Mouse (Mus musculus): ENCODE results near the gene Rnaset2b. TPM values are rescaled to one million over a fixed set of nuclear protein-coding genes. Genes with fewer than 3 reads are reported as not detected.
"Not testable (repeated sequence)": the region's sequence is repeated elsewhere in the genome, so short reads cannot be mapped to it uniquely, and the experiment has no call there.

Gene Rnaset2b
- total RNA-seq, 2 experiments from 2014 or later: 84.8 to 85.8 TPM

- not testable (repeated sequence) for DNase-seq
Measured at GRCm38 (mm10) chr17:6980144-6980543, 9.7 kb downstream of the Rnaset2b start.

- not testable (repeated sequence) for DNase-seq
Measured at GRCm38 (mm10) chr17:6986118-6986517, 15.7 kb downstream of the Rnaset2b start.

DNA sequence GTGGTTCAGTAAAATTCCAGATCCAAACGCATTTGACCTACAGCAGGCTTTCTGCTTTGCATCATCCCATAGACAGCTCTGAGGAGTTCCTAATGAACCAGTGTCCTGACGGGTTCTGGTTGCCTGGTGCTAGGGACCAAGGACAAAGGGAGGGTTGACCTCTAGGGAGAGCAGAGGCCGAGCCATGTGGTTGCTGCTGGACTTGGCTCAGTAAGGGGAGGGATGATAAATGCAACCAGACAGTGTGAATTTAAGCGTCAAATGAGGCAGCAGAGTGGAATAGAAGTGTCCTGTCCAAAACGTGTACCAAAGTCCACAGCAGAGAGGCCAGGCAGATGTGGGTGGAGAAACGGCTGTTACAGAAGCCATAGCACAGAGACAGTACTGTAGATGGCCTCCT is 25.1 kb downstream of the Rnaset2b start:
- not testable (repeated sequence) for DNase-seq

DNA sequence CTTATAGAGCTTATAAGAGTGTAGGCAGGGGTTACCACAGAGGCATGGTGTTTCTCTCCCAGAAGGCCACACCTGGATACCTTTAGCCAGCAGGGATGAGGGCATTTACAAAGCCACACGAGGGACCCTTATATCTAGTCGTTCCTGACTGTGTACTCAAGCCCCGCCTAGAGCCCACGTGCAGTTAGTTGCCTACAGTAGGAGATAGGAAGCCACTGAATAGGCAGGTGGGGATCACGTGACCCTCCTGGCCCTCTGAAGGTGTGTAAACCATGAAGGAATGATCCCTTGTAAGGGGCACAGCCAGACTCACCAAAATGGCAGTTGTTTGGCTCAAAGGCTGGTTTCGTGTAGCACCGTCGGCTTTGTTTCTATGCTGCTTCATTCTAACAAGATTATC is 26.4 kb downstream of the Rnaset2b start:
- DNase-seq: not testable (repeated sequence)

DNA sequence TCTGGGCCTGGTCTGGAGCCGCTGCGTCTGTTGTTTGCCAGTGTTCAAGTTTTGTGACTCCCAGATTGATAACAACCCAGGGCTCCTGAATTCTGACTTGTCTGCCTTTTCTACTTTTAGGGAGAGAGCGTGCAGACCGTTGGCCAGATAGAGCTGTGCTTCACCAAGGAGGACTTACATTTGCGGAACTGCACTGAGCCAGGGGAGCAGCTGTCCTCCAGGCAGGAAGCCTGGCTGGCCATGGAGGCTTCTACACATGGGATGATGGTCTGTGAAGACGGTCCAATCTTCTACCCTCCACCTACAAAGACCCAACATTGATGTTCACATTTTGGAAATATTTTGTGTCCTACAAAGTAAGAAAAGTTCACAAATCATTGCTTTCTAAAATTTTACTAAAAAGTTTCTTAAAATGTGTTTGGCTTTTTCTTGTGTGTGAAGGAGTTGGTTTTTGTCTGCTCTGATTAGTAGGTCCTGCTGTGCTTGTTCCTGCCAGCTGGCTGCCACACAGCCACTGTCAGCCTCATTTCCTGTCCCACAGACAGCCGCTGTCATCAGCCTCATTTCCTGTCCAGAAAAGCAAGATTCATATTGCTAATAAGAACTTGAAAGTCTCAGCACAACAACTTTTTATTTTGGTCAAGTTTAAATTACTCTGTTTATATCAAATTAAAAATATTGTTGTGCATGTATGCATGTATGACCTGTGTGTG is 27.5 kb downstream of the Rnaset2b start:
- DNase-seq: not testable (repeated sequence)

DNA sequence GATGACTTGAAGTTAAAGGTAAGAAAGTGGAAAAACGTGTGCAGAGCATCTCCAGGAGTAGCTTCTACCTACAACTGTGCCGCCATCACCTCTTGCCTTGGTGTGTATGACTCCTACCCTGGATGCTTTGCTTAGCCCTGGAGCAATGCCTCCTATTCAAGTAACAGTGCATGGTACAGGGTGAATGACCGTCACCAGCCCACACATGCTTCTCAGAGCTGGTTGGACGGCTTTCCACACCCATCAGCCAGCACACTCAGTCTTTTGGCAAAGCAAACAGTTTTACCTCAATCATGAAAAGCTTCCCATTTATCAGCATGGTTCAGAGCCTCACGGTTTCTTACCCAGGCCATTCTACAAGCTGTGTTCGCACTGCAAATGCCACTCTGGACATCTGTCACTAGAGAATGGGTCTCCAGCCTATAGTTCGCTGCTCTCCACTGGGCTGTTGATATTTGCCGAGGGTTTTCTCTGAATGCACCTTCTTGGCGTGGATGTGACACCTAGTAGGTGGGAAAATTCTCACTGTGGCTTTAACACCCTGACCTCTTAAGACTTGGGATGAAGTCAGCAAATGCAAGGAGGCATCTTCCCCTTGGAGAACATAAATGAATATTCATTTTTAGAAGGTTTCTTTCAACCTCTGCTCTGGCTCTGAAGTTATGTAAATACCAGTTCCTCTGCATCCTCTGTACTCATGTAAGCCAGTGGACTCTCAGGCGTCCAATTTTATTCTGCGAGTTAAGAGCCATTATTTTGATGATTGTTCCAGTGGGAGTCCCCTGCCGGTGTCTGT is 31.6 kb downstream of the Rnaset2b start:
- DNase-seq: not testable (repeated sequence)

DNA sequence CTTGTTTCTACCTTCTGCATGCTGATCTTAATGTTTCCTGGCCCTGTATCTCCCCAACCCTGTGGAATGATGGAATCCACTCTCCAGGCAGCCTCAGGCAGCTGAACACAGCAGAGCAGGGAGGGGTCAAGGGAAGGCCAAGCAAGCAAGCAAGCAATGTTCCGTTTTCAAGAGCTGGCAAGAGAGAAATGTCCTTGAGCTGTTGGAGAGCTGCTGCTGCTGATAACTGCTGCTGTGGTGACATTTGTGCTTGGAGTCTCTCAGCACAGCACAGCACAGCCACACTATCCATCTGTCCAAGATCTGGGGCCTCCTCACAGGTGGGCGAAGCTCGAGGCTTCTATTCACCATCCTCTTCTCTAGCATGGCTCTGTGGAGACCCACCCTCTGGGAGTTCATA is 33.0 kb downstream of the Rnaset2b start:
- not testable (repeated sequence) for DNase-seq

DNA sequence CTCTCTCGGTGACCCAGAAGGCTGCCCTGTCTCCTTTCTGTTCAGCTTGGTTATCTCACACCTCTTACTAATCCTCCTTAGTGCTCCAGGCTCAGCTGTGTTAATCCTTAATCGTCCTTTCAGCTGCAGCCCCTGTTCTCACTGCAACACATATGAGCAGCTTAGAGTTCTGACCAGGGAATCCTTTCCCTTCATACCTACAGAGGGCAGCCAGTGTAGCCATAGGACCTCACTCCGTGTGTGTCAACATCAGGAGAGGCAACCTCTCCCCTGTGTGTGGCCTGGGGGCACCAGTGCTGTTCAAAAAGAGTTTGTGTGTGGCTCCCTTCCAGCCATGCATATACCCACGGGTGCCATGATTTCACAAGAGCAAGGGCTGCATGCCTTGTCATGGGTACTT is 35.2 kb downstream of the Rnaset2b start:
- DNase-seq: not testable (repeated sequence)

DNA sequence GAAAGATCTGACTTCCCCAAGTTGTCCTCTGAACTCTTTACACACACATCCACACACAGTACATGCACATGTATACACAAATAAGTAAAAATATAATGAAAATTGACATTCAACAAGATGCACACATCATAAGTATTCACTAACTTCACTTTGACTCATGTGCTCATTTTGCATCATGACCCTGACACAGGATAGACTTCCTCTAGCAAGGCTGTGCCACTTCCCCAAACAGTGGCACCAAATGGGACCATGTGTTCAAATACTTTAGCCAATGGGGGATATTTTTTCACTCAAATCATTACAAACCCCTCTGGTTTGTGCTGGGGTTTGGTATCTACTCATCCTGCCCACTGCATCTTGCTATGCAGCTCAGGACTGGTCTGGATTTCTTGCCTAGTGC is 38.5 kb downstream of the Rnaset2b start:
- DNase-seq: not testable (repeated sequence)

DNA sequence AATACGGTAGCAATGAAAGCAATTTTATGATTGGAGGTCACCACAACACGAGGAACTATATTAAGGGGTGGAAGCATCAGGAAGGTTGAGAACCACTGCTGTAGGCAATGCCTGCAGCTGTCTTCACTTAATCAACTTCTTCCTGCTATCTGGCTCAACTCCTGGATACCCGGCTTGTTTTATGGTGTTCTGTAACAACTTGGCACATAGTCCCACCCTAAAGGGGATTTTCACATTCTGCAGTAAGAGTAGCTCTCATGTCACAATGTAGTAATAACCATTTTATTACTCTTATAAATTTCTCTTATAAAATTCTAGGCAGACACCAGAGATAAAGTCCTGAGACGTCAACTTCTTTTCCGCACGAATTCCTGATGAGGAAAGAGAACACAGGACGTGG is 39.0 kb downstream of the Rnaset2b start:
- not testable (repeated sequence) for DNase-seq

- not testable (repeated sequence) for DNase-seq
Measured at GRCm38 (mm10) chr17:7009901-7010300, 39.5 kb downstream of the Rnaset2b start.

DNA sequence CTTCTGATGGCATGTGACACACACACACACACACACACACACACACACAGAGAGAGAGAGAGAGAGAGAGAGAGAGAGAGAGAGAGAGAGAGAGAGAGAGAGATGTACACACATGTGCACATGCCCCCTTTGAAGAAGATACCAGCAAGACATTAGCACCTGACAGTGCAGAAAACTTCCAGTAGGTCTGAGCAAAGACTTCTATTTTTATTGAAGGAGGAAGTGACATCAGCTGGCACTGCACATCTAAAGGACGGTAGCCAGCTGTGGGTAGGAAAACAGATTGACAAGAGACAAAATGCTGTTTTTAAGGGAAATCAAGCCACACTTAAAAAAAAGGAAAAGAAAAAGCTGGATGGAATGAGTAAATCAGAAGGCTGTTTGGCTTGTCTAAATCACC is 43.8 kb downstream of the Rnaset2b start:
- DNase-seq: not testable (repeated sequence)

GRCm38 (mm10) chr17:7025257-7025656 is 54.8 kb downstream of the Rnaset2b start, which contains the start of gene Gm1604a:
TSS of gene Gm1604a (plus strand) at chr17:7025568.
- DNase-seq: not testable (repeated sequence)

GRCm38 (mm10) chr17:7025764-7026346 is 55.4 kb downstream of the Rnaset2b start:
- not testable (repeated sequence) for DNase-seq

DNA sequence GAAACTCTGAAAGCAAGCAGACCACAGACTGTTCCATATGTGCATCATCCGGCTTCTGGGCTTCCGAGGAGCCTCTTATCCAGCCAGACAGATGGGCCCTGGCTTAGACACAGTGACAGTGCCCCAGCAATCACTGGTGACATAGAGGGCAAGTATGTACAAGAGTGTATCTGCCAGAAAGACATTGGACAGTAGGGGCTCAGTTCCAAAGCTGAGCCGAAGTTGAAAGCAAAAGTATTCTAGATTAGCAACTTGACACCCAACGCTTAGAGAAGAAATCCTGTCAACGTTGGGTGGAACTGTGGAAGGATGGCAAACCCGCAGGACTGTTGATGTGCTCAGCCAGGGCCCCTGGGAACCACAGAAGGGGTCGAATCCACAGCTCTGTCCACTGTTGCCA is 59.8 kb downstream of the Rnaset2b start:
- DNase-seq: not testable (repeated sequence)

DNA sequence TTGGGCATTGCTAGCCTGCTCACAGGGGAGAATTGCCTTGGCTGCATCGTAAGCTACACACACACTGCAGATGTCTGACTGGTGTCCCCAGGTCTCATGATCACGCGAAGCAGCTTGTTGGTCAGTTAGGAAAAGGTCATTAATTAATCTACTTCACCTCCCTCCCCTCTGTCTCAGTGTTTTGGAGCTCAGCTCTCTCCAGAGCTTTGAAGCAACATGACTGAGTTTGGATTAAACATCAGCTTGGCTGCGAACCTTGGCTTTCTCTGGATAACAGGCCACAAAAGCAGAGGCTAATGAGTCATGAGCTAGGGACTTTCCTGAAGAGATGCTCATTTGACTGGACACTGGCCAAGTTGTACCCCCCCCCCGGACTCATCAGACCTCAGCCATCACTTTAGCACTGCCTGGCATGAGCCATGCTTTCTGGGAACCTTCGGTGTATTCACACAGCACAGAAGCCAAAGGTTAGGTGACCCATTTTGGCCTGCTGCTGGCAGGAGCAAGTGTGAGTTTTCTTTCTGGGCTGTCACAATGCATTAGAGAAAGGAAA is 60.3 kb downstream of the Rnaset2b start:
- DNase-seq: not testable (repeated sequence)

GRCm38 (mm10) chr17:7033192-7034166 is 63.0 kb downstream of the Rnaset2b start:
- DNase-seq: not testable (repeated sequence)

Data from gastrocnemius, postnatal 25 days (tissue).